Mouse (Mus musculus): ENCODE data around the gene Safb. TPM values are rescaled to one million over a fixed set of nuclear protein-coding genes. Genes with fewer than 3 reads are reported as not detected.

Gene Safb
- polyA plus RNA-seq, 1 experiment: 101 TPM

GRCm38 (mm10) chr17:56583071-56583470 is 1.6 kb upstream of the Safb start:
- TF ChIP-seq CTCF (IDR thresholded peaks at IDR 0.05; ENCODE audit: extremely low read depth, insufficient read depth, low read length) (no peak), POLR2A (IDR thresholded peaks at IDR 0.05; ENCODE audit: extremely low read depth, insufficient read depth, low read length) (no peak)
- Histone ChIP-seq H3K4me3 (ENCODE audit: insufficient read depth, low read length) (peak overlapping the region; percentile 83), H3K4me1 (ENCODE audit: control insufficient read depth, insufficient read depth, low read length) (peaks cover 14% of the 10 kb centered on the region), H3K27ac (ENCODE audit: insufficient read depth, low read length) (no peak overlapping the region)

DNA sequence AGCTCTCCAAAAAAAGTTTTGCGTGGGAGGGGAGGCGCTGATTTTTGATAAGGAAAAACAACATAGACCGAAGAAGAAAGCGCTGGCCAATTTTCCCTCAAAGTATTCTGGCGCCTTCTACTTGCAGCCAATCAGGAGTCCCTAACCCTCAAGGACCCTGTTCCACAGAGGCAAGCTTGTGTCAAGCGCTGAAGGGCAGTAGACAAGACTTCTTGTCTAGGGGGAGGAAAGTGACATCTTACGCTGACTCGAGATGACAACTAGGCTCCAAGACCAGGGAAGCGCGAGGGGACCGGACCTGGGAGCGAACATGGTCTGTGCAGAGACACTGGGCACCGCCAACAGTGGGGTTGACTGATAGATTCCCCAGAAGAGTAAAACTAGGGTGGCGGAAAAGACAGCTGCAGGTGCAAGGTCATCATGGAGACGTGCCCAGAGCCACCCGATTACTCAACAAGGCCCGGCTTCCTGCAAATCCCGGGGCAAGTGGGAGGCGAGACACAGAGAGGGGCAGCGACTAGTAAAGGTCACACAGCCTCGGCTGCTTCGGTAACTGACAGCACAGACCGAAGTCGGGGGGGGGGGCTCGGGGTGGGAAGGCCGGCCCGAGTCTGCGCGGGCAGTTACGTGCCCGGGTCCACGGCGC is 891 bp upstream of the Safb start:
- peaks cover 15% of the 10 kb centered on the region for H3K4me1 ChIP-seq (ENCODE audit: control insufficient read depth, insufficient read depth, low read length)
- TF ChIP-seq CTCF (IDR thresholded peaks at IDR 0.05; ENCODE audit: extremely low read depth, insufficient read depth, low read length) (no peak), POLR2A (IDR thresholded peaks at IDR 0.05; ENCODE audit: extremely low read depth, insufficient read depth, low read length) (no peak)
- H3K4me3 ChIP-seq (ENCODE audit: insufficient read depth, low read length): peak overlapping the region; percentile 83
- peak overlapping the region; percentile 79; the same call in 1 of the 2 replicates for H3K27ac ChIP-seq (ENCODE audit: insufficient read depth, low read length)

DNA sequence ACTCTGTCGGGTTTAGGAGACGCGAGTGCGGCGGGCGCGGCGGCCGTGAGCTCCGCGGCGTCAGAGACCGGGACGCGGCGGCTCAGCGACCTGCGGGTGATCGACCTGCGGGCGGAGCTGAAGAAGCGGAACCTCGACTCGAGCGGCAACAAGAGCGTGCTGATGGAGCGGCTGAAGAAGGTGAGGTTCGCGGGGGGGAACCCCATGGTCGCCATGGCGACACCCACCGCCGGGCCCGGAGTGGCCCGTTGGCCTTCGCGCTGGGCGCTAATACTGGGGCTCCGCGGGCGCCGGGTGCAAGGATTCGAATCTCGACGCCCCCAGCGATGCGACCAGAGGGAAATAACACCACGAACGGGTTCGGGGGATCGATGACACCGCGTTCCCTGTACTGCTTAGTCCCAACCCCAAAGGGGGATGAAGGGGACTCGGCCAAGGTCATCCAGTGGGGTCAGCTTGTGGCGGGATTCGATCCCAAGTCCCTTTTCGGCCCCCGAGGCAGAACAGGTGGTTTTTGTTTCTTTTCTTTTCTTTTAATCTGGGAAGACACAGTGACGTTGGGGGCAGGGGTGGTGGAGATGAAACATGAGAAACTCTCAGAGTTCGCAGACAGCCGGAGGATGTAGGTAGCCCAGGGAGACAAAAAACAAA is 671 bp downstream of the Safb start:
- Histone ChIP-seq H3K4me1 (ENCODE audit: control insufficient read depth, insufficient read depth, low read length) (peaks cover 15% of the 10 kb centered on the region), H3K27ac (ENCODE audit: insufficient read depth, low read length) (peak overlapping the region; percentile 79), H3K4me3 (ENCODE audit: insufficient read depth, low read length) (peak overlapping the region; percentile 77)
- TF ChIP-seq CTCF (IDR thresholded peaks at IDR 0.05; ENCODE audit: extremely low read depth, insufficient read depth, low read length) (no peak), POLR2A (IDR thresholded peaks at IDR 0.05; ENCODE audit: extremely low read depth, insufficient read depth, low read length) (no peak)

GRCm38 (mm10) chr17:56587773-56588172 is 3.1 kb downstream of the Safb start:
- TF ChIP-seq CTCF (IDR thresholded peaks at IDR 0.05; ENCODE audit: extremely low read depth, insufficient read depth, low read length) (no peak), POLR2A (IDR thresholded peaks at IDR 0.05; ENCODE audit: extremely low read depth, insufficient read depth, low read length) (no peak)
- Histone ChIP-seq H3K4me3 (ENCODE audit: insufficient read depth, low read length) (no peak overlapping the region), H3K4me1 (ENCODE audit: control insufficient read depth, insufficient read depth, low read length) (peaks cover 17% of the 10 kb centered on the region), H3K27ac (ENCODE audit: insufficient read depth, low read length) (no peak overlapping the region)

DNA sequence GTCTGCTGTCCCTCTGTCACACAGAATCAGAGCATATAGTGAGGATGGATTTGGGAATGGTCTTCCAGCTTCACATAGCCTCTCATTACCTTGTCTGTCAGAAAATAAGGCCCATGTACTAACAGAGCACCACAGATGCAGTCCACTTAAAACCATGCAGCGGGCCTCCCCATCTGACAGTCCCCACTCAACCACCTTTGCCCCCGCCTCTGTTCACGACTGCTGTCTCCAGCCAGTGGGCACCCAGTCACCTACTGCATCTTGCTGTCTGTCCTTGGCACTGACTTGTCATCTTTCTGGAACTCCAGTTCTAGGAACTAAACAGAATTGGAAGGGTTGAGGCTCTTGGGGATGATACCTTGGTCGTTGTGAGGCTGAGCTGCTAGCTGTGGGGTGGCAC is 4.3 kb downstream of the Safb start:
- TF ChIP-seq POLR2A (IDR thresholded peaks at IDR 0.05; ENCODE audit: extremely low read depth, insufficient read depth, low read length) (no peak), CTCF (IDR thresholded peaks at IDR 0.05; ENCODE audit: extremely low read depth, insufficient read depth, low read length) (no peak)
- peaks cover 18% of the 10 kb centered on the region for H3K4me1 ChIP-seq (ENCODE audit: control insufficient read depth, insufficient read depth, low read length)
- H3K27ac ChIP-seq (ENCODE audit: insufficient read depth, low read length): no peak overlapping the region
- H3K4me3 ChIP-seq (ENCODE audit: insufficient read depth, low read length): no peak overlapping the region

- Histone ChIP-seq H3K4me1 (ENCODE audit: control insufficient read depth, insufficient read depth, low read length) (peaks cover 9% of the 10 kb centered on the region), H3K4me3 (ENCODE audit: insufficient read depth, low read length) (no peak overlapping the region), H3K27ac (ENCODE audit: insufficient read depth, low read length) (no peak overlapping the region)
- no peak for TF ChIP-seq CTCF (IDR thresholded peaks at IDR 0.05; ENCODE audit: extremely low read depth, insufficient read depth, low read length)
- TF ChIP-seq POLR2A (IDR thresholded peaks at IDR 0.05; ENCODE audit: extremely low read depth, insufficient read depth, low read length): no peak
Measured at GRCm38 (mm10) chr17:56592553-56592952, 7.9 kb downstream of the Safb start.

DNA sequence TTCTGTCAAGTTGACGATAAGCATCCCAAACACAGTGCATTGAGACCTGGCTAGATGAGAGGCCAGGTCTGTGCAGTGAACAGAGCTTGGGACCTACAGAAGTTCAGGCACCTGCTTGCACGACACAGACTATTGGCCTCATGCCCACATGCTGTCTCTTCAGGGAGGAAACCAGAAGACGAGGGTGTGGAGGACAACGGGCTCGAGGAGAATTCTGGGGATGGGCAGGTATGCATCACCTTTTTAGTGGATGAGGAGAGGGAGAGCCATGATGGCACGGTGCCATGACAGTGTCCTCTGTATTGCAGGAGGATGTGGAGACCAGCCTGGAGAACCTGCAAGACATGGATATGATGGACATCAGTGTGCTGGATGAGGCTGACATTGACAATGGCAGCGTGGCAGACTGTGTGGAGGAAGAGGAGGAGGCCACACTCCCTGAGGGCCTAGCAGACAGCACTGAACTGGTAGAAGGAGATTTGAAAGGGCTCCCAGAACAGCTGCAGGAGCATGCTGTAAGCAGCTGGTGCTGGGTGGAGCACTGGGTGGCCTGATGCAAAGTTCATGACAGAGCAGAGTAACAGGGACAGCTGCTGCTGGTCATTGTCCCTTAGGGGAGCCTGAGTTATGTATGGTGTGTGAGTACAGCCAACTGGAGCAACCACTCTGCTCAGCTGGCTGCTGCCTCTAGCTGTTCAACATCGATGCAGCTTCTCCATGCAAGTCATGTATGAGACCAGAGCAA is 9.1 kb downstream of the Safb start:
- no peak overlapping the region for H3K4me3 ChIP-seq (ENCODE audit: insufficient read depth, low read length)
- H3K27ac ChIP-seq (ENCODE audit: insufficient read depth, low read length): no peak overlapping the region
- H3K4me1 ChIP-seq (ENCODE audit: control insufficient read depth, insufficient read depth, low read length): peaks cover 6% of the 10 kb centered on the region
- TF ChIP-seq POLR2A (IDR thresholded peaks at IDR 0.05; ENCODE audit: extremely low read depth, insufficient read depth, low read length) (no peak), CTCF (IDR thresholded peaks at IDR 0.05; ENCODE audit: extremely low read depth, insufficient read depth, low read length) (no peak)

GRCm38 (mm10) chr17:56603186-56604069 is 18.8 kb downstream of the Safb start:
- H3K27ac ChIP-seq (ENCODE audit: insufficient read depth, low read length): no peak overlapping the region
- H3K4me1 ChIP-seq (ENCODE audit: control insufficient read depth, insufficient read depth, low read length): no peaks in the 10 kb centered on the region
- H3K4me3 ChIP-seq (ENCODE audit: insufficient read depth, low read length): no peak overlapping the region
- TF ChIP-seq POLR2A (IDR thresholded peaks at IDR 0.05; ENCODE audit: extremely low read depth, insufficient read depth, low read length) (no peak), CTCF (IDR thresholded peaks at IDR 0.05; ENCODE audit: extremely low read depth, insufficient read depth, low read length) (no peak)

GRCm38 (mm10) chr17:56604070-56604380 is 19.4 kb downstream of the Safb start:
- no peak overlapping the region for H3K4me3 ChIP-seq (ENCODE audit: insufficient read depth, low read length)
- H3K4me1 ChIP-seq (ENCODE audit: control insufficient read depth, insufficient read depth, low read length): peaks cover 2% of the 10 kb centered on the region; the same call in 1 of the 2 replicates
- H3K27ac ChIP-seq (ENCODE audit: insufficient read depth, low read length): no peak overlapping the region
- TF ChIP-seq CTCF (IDR thresholded peaks at IDR 0.05; ENCODE audit: extremely low read depth, insufficient read depth, low read length) (no peak), POLR2A (IDR thresholded peaks at IDR 0.05; ENCODE audit: extremely low read depth, insufficient read depth, low read length) (no peak)
